ENCODE assay signal across 12 mouse cellular contexts in the genomic region with DNA sequence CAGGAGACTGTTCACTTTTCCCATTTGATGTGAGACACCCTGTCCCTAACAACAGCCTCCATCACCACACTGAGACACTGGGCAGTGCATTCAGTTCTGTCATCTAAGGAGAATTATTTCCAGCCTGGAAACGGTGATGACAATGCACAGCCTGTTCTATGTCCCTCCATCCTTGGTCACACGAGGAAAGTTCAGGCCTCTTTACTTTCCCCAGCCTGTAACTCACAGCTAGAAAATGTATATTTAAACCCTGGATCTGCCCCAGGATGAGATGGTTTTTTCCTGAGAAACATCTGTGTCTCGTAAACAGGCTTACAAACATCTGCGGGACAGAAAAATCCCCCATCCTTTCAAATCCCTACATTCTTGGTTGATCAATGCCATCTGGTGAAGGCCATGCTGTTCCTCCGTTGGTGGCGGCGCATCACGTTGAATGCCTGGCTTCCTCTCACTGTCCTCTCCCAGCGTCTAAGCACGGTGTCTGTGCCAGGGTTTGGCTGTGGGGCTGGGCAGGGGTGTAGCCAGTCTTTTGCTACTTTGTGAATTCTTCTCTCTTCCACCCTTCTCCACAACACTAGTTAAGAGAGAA.
DNase-seq lines count a peak whose midpoint lies in the region; ATAC-seq and TF ChIP-seq lines count a peak whose summit lies in the region.
"Had no signal": no experiment of that assay in that cellular context is flagged by ENCODE, and none has a peak within 500 bp of the region (broad histone marks: within the 10 kb centered on the region; RNA-seq: fewer than 3 reads in every experiment).

No protein-coding gene starts in this region.

- peak; percentile 24 for TF ChIP-seq EP300 in stomach, postnatal 0 days (optimal IDR thresholded peaks at IDR 0.05)

- no peak for TF ChIP-seq POLR2A in thymus, adult 2 months (IDR thresholded peaks at IDR 0.05; ENCODE audit: control insufficient read depth, extremely low read depth, insufficient read depth, low read length, poor library complexity)

- no peak for TF ChIP-seq CTCF in kidney, postnatal 0 days (IDR thresholded peaks at IDR 0.05; ENCODE audit: low read depth)
- no peak for TF ChIP-seq CTCF in stomach, postnatal 0 days (IDR thresholded peaks at IDR 0.05; ENCODE audit: low read depth)
- TF ChIP-seq CTCF in thymus, adult 2 months (IDR thresholded peaks at IDR 0.05; ENCODE audit: borderline replicate concordance, control insufficient read depth, extremely low read depth, insufficient read depth, low read length, poor library complexity): no peak

- no peak for ATAC-seq in kidney, postnatal 0 days (replicated peaks; ENCODE audit: low FRiP score, low read depth)
- ATAC-seq in stomach, postnatal 0 days (ENCODE audit: low FRiP score, low TSS enrichment): peak; percentile 68; the same call in 1 of the 2 replicates

- no peak overlapping the region for H3K4me3 ChIP-seq in kidney, postnatal 0 days (replicated peaks; ENCODE audit: low read depth, low read length)
- H3K4me3 ChIP-seq in stomach, postnatal 0 days (ENCODE audit: low read depth, low read length): no peak overlapping the region
- H3K4me3 ChIP-seq in thymus, adult 2 months (ENCODE audit: control insufficient read depth, insufficient read depth, low read length): no peak overlapping the region
- H3K4me3 ChIP-seq: heart, embryonic 10.5 days; liver, embryonic 15.5 days had no signal

- H3K9me3 ChIP-seq in kidney, postnatal 0 days (replicated peaks; ENCODE audit: low read length): no peaks in the 10 kb centered on the region
- H3K9me3 ChIP-seq in stomach, postnatal 0 days (ENCODE audit: control insufficient read depth, low read length): no peaks in the 10 kb centered on the region
- H3K9me3 ChIP-seq: heart, embryonic 10.5 days; liver, embryonic 15.5 days had no signal

- 56% methylated on average over 10 of the region's 10 CpGs for WGBS in kidney, postnatal 0 days
- WGBS in stomach, postnatal 0 days: 40% methylated on average over 10 of the region's 10 CpGs
- WGBS in thymus, adult 2 months: 96% methylated on average over 10 of the region's 10 CpGs

- H3K4me1 ChIP-seq in kidney, postnatal 0 days (replicated peaks; ENCODE audit: insufficient read depth, low read length): no peaks in the 10 kb centered on the region
- 0 out of 2 replicates have a peak, but pooled peaks cover 2% of the 10 kb centered on the region for H3K4me1 ChIP-seq in stomach, postnatal 0 days (replicated peaks; ENCODE audit: control insufficient read depth, insufficient read depth)
- H3K4me1 ChIP-seq in thymus, adult 2 months (replicated peaks; ENCODE audit: control insufficient read depth, insufficient read depth, low read length): peaks cover under 1% of the 10 kb centered on the region; the same call in 1 of the 2 replicates
- H3K4me1 ChIP-seq: liver, embryonic 15.5 days had no signal

- H3K27me3 ChIP-seq in kidney, postnatal 0 days (ENCODE audit: insufficient read depth, low read length): no peaks in the 10 kb centered on the region
- no peaks in the 10 kb centered on the region for H3K27me3 ChIP-seq in stomach, postnatal 0 days (ENCODE audit: control insufficient read depth, insufficient read depth, low read length)
- no peaks in the 10 kb centered on the region for H3K27me3 ChIP-seq in thymus, adult 2 months (ENCODE audit: control insufficient read depth, insufficient read depth, low read length)
- H3K27me3 ChIP-seq: liver, embryonic 15.5 days had no signal

- no peak overlapping the region for H3K9ac ChIP-seq in kidney, postnatal 0 days (ENCODE audit: low read depth, low read length)
- H3K9ac ChIP-seq in stomach, postnatal 0 days (ENCODE audit: low read length): no peak overlapping the region
- H3K9ac ChIP-seq: liver, embryonic 15.5 days had no signal

- H3K27ac ChIP-seq in kidney, postnatal 0 days: peak overlapping the region; percentile 54; the same call in 1 of the 2 replicates
- peak overlapping the region; percentile 53; the same call in 1 of the 2 replicates for H3K27ac ChIP-seq in stomach, postnatal 0 days (replicated peaks)
- no peak overlapping the region for H3K27ac ChIP-seq in thymus, adult 2 months (ENCODE audit: control insufficient read depth, insufficient read depth, low read length)
- H3K27ac ChIP-seq: heart, embryonic 10.5 days; liver, embryonic 15.5 days had no signal

- H3K36me3 ChIP-seq in kidney, postnatal 0 days (ENCODE audit: insufficient read depth, low read length): no peaks in the 10 kb centered on the region
- no peaks in the 10 kb centered on the region for H3K36me3 ChIP-seq in stomach, postnatal 0 days (ENCODE audit: control insufficient read depth, insufficient read depth, low read length)
- no peaks in the 10 kb centered on the region for H3K36me3 ChIP-seq in thymus, adult 2 months (ENCODE audit: control insufficient read depth, insufficient read depth, low read length)
- H3K36me3 ChIP-seq: heart, embryonic 10.5 days; liver, embryonic 15.5 days had no signal

- H3K4me2 ChIP-seq in kidney, postnatal 0 days (ENCODE audit: low read length): no peak overlapping the region
- H3K4me2 ChIP-seq in stomach, postnatal 0 days (replicated peaks; ENCODE audit: low read depth): no peak overlapping the region
- H3K4me2 ChIP-seq: liver, embryonic 15.5 days had no signal

- peak; percentile 76 for DNase-seq in kidney, postnatal 0 days (ENCODE audit: low spot score)
- no peak for DNase-seq in kidney, adult 18-20 months
- peak; percentile 35 for DNase-seq in testis, postnatal 14 days (ENCODE audit: low spot score)
- DNase-seq in testis, postnatal 10 days (ENCODE audit: low spot score): no peak
- DNase-seq in hindlimb bud, embryonic 11.5 days (ENCODE audit: extremely low spot score, low read depth, low spot score): peak; percentile 47
- no peak for DNase-seq in stomach, postnatal 0 days (ENCODE audit: low spot score)
- DNase-seq in thymus, adult 2 months: no peak
- DNase-seq in adrenal gland, adult 8-10 months: no peak
- DNase-seq: adrenal gland, adult 2 months; thymus, postnatal 25 days had no signal

Comparison
In these comparisons a context has a peak if more than half of its experiments do, and no peak if none do; other contexts are left out.
1. DNase-seq: peak in kidney, postnatal 0 days (single experiment), testis, postnatal 14 days (single experiment) and hindlimb bud, embryonic 11.5 days (single experiment); none in kidney, adult 18-20 months (single experiment), testis, postnatal 10 days (single experiment), stomach, postnatal 0 days (single experiment), thymus, adult 2 months (single experiment) and adrenal gland, adult 8-10 months (single experiment).